8 mouse cellular contexts compared by ENCODE assay signal in the genomic region with DNA sequence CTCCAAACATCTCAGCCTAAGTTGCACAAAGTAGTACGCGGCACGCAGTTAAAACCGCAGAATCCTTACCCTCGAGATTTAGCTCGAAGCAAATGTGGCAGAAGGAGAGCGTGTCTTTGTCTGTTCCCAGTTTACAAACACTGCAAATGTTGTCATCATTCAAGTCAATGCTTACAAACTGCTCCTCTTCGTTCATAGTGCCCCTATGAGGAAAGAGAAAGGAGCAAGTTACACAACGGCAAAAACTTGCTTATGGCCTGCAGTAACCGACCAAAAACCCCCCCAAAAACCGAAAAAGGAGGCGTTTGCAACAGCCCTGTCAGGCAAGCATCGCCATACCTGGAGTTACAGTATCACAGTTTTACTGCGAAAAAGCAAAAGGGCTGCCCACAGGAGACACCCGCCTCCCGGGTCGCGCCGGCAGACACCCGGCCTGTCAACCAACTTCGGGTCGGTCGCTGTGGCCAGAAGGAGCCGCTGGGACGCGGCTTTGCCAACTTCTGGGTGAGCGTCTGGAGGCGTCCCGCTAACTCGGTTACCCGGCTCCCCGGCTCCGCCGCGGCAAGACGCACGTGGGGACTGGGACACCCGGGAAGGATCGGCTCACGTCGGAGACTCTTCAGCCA. TPM values are rescaled to one million over a fixed set of nuclear protein-coding genes. Genes with fewer than 3 reads are reported as not detected.
DNase-seq lines count a peak whose midpoint lies in the region; ATAC-seq and TF ChIP-seq lines count a peak whose summit lies in the region.

No protein-coding gene starts in this region.

- peak overlapping the region; percentile 79 for H3K4me2 ChIP-seq in stomach, postnatal 0 days (replicated peaks; ENCODE audit: low read depth)

- under 1% methylated on average over 38 of the region's 41 CpGs for WGBS in stomach, postnatal 0 days

- peak overlapping the region; percentile 96 for H3K4me3 ChIP-seq in megakaryocyte, embryonic 14.5 days (replicated peaks)
- H3K4me3 ChIP-seq in stomach, postnatal 0 days (ENCODE audit: low read depth, low read length), result peak overlapping the region; percentile 78

- peak overlapping the region; percentile 94 for H3K27ac ChIP-seq in stomach, postnatal 0 days (replicated peaks)

- H3K9ac ChIP-seq in stomach, postnatal 0 days (ENCODE audit: low read length), result peak overlapping the region; percentile 77

- no peaks in the 10 kb centered on the region for H3K27me3 ChIP-seq in megakaryocyte, embryonic 14.5 days (replicated peaks)
- H3K27me3 ChIP-seq in stomach, postnatal 0 days (ENCODE audit: control insufficient read depth, insufficient read depth, low read length), result no peaks in the 10 kb centered on the region

- peaks cover 30% of the 10 kb centered on the region for H3K36me3 ChIP-seq in megakaryocyte, embryonic 14.5 days (replicated peaks; ENCODE audit: low read length)
- H3K36me3 ChIP-seq in stomach, postnatal 0 days (ENCODE audit: control insufficient read depth, insufficient read depth, low read length), result no peaks in the 10 kb centered on the region

- H3K4me1 ChIP-seq in megakaryocyte, embryonic 14.5 days, result peaks cover 48% of the 10 kb centered on the region
- H3K4me1 ChIP-seq in stomach, postnatal 0 days (replicated peaks; ENCODE audit: control insufficient read depth, insufficient read depth), result 0 out of 2 replicates have a peak, but pooled peaks cover 3% of the 10 kb centered on the region

- TF ChIP-seq CTCF in stomach, postnatal 0 days (IDR thresholded peaks at IDR 0.05; ENCODE audit: low read depth), result no peak

- no peak for TF ChIP-seq EP300 in stomach, postnatal 0 days (optimal IDR thresholded peaks at IDR 0.05)

- ATAC-seq in stomach, postnatal 0 days (ENCODE audit: low FRiP score, low TSS enrichment), result peak; percentile 78

- DNase-seq in cerebellum, adult 8-10 months, result peak; percentile 6
- DNase-seq in cerebellum, adult 9-10 months, result no peak
- DNase-seq in urinary bladder, postnatal 14 days (ENCODE audit: low spot score), result peak; percentile 62
- no peak for DNase-seq in urinary bladder, postnatal 25 days (ENCODE audit: low spot score)
- DNase-seq in forelimb bud, embryonic 11.5 days (ENCODE audit: low read depth, low spot score), result peak; percentile 35
- DNase-seq in kidney, postnatal 36 days, result peak; percentile 26 to 64
- no peak for DNase-seq in stomach, postnatal 0 days (ENCODE audit: low spot score)

- H3K9me3 ChIP-seq in megakaryocyte, embryonic 14.5 days, result no peaks in the 10 kb centered on the region
- no peaks in the 10 kb centered on the region for H3K9me3 ChIP-seq in stomach, postnatal 0 days (ENCODE audit: control insufficient read depth, low read length)

RNA-seq across cellular contexts. Expression of a gene that starts 0.5 kb away (rescaled TPM):
- polyA plus RNA-seq in megakaryocyte, embryonic 14.5 days (2012; ENCODE audit: insufficient read depth, low replicate concordance), result 14.9 and 19.1 TPM in 2 replicates
- polyA plus RNA-seq in stomach, postnatal 0 days (2015; fragmentation: Nextera tagmentation; extraction: Ambion mirVana), result 8.7 and 9.7 TPM in 2 replicates

Comparison
In these comparisons a context has a peak if more than half of its experiments do, and no peak if none do; other contexts are left out.
1. DNase-seq: peak in cerebellum, adult 8-10 months (single experiment), urinary bladder, postnatal 14 days (single experiment), forelimb bud, embryonic 11.5 days (single experiment) and kidney, postnatal 36 days (2 of 2); none in cerebellum, adult 9-10 months (single experiment), urinary bladder, postnatal 25 days (single experiment) and stomach, postnatal 0 days (single experiment).